Mouse (Mus musculus) frontal cortex, postnatal 14 days (tissue): ENCODE results near the gene Pak6.

ENCODE experiments used
- DNase-seq, 2 experiments: peaks; one replicate each; pipeline ENCODE4 v3.0.0; 2022; ENCODE audit warnings: low spot score in 2 of 2

Gene Pak6

GRCm38 (mm10) chr2:118729194-118729593, 66.1 kb downstream of the Pak6 start:
- DNase-seq = peak in 1 of 2 experiments; percentile 4

DNA sequence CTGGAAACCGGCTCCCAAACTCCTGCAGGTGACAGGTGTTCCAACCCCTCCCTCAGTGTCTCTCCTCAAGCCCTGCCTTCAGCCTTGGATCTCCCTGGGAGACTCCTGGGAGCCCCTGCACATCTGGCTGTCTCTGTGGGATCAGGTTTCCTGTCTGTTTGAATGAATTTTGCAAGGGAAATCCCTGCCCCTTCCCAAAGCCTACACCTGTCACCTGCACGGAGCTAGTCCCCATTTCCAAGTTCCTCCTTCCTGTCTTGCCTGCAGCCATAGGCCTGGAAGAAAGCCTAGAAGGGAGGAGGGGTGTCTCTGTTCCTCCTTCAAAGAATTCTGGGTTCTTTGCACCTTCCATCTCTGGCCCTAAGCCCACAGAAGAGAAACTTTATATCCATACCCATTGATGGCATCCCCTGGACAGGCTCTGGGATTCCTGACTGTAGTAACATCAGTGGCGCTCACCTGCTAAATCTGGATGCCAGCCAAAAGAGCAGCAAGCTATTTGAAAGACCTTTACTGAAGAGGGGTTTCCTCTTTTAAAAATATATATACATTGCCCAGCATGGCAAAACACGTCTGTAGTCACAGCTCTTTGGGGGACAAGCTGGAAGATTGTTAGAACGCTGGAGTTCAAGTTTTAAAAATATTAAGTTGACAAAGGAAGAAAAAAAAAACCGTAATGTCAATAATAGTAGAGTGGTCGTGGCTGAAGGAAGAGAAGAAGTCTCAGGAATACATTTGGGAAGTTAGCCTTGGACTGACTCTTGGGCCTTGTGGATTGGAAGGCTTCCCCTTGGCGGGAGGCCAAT, 66.9 kb downstream of the Pak6 start:
- DNase-seq = peak in 1 of 2 experiments; percentile 3

DNA sequence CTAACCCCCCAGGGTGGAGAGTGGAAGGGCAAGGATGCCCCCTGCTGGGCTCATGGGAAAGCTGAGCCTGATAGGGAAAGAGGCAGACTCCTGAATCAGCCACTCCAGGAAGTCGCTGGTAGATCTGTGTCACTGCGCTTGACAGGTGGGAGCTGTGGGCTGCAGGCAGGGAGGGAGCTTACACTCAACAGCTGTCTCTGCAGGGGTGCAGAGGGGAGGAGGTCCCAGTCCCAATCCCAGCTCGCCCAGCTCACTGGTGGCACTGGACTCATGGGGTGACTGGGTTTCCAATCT, 67.5 kb downstream of the Pak6 start:
- peak; percentile 58 to 72 for DNase-seq

GRCm38 (mm10) chr2:118731981-118732380, 68.9 kb downstream of the Pak6 start:
- DNase-seq = no peak

GRCm38 (mm10) chr2:118733341-118733740, 70.2 kb downstream of the Pak6 start:
- DNase-seq = no peak

DNA sequence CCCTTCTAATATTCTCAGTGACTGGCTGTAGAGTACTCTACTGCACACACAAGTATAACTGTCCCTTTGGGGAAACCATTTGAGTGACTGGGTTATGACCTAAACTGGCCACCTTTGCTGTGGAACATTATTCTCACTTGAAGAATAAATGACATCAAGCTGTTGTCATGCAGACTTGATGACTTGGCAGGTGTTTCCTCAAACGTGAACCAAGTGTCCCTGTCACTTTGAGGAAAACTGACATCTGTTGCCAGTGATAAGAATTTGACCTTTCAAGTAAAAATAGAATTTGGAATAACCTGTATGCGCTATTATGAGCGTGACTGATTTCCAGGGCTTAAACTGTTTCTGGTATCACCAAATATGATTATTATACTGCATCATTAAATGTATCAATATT, 77.2 kb downstream of the Pak6 start:
- DNase-seq = no peak

- DNase-seq = no peak
These were observed 78.1 kb downstream of the Pak6 start for GRCm38 (mm10) chr2:118741183-118741582.

GRCm38 (mm10) chr2:118743261-118743943, 80.3 kb downstream of the Pak6 start:
- DNase-seq = no peak

- no peak for DNase-seq
These were observed 81.5 kb downstream of the Pak6 start for GRCm38 (mm10) chr2:118744621-118745020.

DNA sequence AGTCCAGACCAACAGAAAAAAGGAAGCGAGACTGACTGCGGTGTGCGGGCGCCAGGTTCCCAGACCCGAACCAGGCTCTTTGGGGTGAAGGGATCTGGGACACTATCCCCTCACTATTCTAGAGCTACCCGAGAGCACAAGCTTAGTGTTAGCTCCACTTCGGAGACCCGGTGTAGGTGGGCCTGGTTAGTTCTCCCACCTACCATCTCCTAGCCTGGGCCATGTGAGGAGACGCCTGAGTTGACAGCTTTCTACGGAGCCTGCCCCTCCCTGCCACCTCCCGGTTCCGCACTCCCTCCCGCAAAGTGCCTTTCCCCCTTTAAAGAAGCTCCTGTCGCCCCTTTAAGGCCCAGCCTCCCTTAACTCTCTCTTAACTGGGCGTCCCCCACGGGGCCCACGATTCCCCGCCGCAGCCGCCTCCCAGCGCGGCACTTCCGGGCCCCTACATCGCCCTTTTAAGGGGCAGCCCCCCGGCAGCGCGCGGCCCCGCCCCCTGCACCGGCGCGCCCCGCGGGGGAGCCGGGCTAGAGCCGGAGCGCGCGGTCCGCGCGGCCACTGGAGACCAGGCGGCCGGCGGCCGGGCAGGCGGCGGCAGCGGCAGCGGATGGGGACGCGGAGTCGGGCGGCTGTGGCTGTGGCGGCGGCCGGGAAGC, 82.3 kb downstream of the Pak6 start, which contains the start of gene Inafm2:
Inafm2 (plus strand) TSS at position 527 of the 653 bp plus-strand sequence.
- peak; percentile 84 for DNase-seq

DNA sequence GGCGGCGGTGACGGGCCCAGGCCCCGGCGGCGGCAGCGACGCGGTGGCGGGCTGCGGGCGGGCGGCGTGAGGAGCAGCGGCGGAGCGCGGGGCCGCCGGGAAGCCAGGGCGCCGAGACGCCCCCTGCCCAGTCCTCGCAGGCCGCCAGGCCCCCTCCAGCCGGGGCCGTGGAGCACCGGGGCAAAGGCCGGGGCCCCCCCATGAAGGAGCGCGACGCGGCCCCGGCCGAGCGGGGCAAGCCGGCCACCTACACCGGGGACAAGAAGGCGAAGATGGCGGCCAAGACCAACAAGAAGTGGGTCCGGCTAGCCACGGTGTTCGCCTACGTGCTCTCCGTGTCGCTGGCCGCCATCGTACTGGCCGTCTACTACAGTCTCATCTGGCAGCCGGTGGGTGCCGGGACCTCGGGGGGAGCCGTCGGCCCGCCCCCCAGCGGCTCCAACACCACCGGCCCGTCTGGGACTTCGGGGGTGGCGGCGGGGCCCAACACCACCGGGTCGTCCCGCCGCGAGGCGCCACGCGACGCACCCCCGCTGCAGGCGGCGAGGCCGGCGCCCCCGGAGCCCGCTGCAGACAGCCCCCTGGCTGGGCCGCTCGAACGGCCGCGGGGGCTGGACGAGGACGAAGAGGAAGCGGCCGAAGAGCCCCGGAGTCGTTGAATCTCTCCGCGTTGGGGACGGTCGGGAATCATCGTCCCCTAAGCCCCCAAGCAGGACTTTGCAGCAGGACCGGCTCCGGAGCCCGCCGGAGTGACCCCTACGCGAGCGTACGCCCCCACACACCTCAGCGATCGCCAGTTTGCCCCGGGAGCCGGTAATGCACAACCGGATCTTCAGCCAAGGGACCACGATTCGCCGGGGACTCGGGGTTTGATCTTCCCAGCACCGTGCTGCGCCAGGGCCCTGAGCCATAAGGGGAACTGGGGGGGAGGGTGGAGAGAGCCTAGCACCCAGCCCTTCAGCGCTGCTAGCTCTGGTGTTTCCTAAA, 83.1 kb downstream of the Pak6 start:
- peak in 1 of 2 experiments; percentile 6 for DNase-seq

GRCm38 (mm10) chr2:118747301-118747960, 84.3 kb downstream of the Pak6 start:
- DNase-seq = no peak
